Mouse (Mus musculus) testis, adult 2 months (tissue): ENCODE results near the gene Xrcc6.

Experiments
- CTCF ChIP-seq: fragments of 200-500 bp; IDR thresholded peaks from 2 replicates; pipeline ENCODE4 v1.5.1; 2012; ENCODE audit warnings: low read depth, mild to moderate bottlenecking, inconsistent platforms, low read length, moderate library complexity; ENCODE audit not compliant: control insufficient read depth, insufficient read depth, insufficient replicate concordance
- POLR2A ChIP-seq: fragments of 200-500 bp; IDR thresholded peaks from 2 replicates; pipeline ENCODE4 v1.6.1; 2012; ENCODE audit warnings: low read depth, mild to moderate bottlenecking, inconsistent platforms, low read length, moderate library complexity; ENCODE audit not compliant: control insufficient read depth

DNA sequence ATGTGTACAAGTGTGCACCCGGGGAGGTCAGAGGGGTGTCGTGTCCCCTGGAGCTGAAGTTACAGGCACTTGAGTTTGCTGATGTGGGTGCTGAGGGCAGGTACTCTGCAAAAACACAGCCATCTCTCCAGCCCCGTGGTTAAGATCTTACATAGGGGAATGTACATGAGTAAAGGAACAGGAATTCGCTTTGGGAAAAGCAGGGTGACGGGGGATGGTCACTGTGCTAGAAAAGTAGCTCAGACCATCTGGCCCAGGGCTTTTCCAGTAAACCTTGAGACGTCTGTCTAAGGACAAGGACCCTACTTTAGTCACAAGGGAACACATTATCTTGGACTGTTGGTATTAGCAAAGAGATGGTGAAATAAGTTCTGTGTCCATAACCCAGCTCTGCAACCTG lies 24.3 kb downstream of the Xrcc6 start:
- no peak for TF ChIP-seq POLR2A
- no peak for TF ChIP-seq CTCF
